Mouse (Mus musculus): ENCODE results near the gene Tada2a.

Gene Tada2a

GRCm38 (mm10) chr11:84061881-84062280 is 67.5 kb downstream of the Tada2a start:
- DNase-seq = no peak

- DNase-seq = no peak
Measured at GRCm38 (mm10) chr11:84060635-84061034, 68.8 kb downstream of the Tada2a start.

DNA sequence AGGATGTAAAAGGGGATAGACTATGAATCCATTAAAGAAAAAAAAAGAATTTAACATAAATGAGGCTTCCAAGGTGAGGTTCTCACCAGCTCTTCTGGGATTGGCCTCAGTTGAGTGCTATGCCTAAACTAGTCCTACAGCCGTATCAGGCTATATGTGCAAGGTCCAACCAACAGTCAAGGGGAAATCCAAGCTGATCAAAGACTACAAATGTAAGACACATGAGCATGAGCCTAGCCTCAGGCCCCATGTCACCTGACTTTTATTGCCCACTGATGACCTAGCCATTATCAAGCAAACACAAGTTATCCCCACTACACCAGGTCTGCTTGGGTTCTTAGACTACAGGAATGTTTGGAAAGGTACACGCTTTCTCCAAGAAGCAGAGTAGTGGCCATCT is 69.6 kb downstream of the Tada2a start:
- no peak for DNase-seq

GRCm38 (mm10) chr11:84057418-84057817 is 72.0 kb downstream of the Tada2a start:
- no peak for DNase-seq

- no peak for DNase-seq
Measured at GRCm38 (mm10) chr11:84053524-84054163, 75.8 kb downstream of the Tada2a start.

GRCm38 (mm10) chr11:84053055-84053454 is 76.3 kb downstream of the Tada2a start:
- no peak for DNase-seq

DNA sequence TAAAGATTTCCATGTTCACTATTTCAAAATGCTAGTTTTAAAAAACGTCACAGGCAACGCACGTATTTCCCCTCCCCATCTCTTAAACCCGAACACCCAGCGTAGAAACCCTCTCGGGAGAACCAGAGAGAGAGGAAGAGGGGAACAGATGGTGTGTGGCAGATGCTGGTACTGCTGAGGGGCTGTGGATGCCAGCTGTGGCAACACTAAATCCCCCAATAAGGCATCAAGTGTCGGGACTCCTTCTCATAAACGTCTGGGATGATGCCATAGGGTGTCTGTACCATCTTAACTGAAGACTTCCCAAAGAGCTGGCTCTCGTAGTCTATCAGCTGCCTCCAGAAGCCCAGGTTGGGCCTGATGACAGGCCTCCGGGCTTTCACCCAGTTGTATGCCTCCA is 81.0 kb downstream of the Tada2a start:
- no peak for DNase-seq

GRCm38 (mm10) chr11:84047270-84047669 is 82.1 kb downstream of the Tada2a start:
- DNase-seq = no peak

GRCm38 (mm10) chr11:84044988-84045387 is 84.4 kb downstream of the Tada2a start:
- DNase-seq = no peak

- DNase-seq = no peak
Measured at GRCm38 (mm10) chr11:84042808-84043762, 86.3 kb downstream of the Tada2a start.

- no peak for DNase-seq
Measured at GRCm38 (mm10) chr11:84040621-84041020, 88.8 kb downstream of the Tada2a start.

GRCm38 (mm10) chr11:84033671-84034070 is 95.7 kb downstream of the Tada2a start:
- DNase-seq = no peak

- DNase-seq = no peak
Measured at GRCm38 (mm10) chr11:84032559-84032958, 96.8 kb downstream of the Tada2a start.

DNA sequence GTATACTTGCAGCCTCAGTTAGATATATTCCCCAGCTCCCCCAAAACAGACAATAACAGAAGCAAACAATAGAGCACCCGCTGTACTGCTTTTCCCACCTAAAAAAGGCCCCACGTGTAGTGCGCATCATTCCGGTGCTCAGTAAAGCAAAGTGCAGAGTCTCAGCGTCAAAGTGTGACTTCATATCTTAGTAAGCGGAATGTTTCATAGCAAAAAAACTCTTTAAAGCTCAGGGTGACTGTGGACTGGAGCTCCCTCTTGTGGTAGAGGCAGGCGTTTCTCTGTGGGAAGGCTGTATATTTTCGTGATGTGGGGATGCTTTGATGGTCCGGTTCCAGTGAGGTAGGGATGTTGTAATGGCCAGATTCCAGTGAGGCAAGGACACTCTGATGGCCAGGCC is 97.4 kb downstream of the Tada2a start:
- DNase-seq = peak in 1 of 2 experiments; percentile 61

Data from kidney, adult 8-10 months (tissue).